Mouse (Mus musculus): Measurements from ENCODE around the gene Alkbh1. TPM values are rescaled to one million over a fixed set of nuclear protein-coding genes. Genes with fewer than 3 reads are reported as not detected.
A peak's percentile ranks its signal among the peaks of the same experiment; 100 is the strongest.

Gene Alkbh1
- polyA plus RNA-seq, 1 experiment from 2014 or later = 51.3 TPM

DNA sequence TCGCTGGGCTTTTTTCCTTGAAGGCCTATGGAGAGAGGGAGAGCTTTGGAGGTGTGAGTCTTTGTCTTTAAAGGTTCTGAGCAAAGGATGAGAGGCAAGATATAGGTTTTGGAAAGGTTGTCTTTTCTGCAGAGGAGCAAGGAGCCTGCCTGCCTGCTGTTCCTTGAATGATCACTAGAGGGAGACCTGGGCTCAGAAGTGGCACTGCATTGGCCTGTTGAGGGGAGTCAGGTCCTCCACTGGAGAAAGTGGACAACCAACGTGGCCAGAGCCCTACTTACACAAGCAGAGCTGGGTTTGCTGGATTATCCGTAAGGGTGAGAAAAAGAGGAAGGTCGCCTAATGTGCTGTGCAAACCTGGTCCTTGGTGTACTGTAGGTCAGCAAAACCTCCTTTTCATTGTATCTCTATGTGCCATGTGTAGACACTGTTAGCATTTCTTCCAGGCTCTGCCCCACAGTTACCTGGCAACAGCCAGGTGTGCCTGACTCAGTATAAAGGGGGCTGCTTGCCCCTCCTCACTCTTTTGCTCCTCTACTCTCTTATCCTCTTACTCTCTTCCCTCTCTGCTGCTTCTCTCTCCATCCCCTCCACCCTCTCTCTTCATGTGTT is 30.5 kb downstream of the Alkbh1 start:
- Histone ChIP-seq H3K4me1 (no peaks in the 10 kb centered on the region), H3K4me3 (no peak overlapping the region), H3K9me3 (no peaks in the 10 kb centered on the region), H3K27ac (replicated peaks) (no peak overlapping the region), H3K36me3 (no peaks in the 10 kb centered on the region), H3K4me2 (replicated peaks) (no peak overlapping the region), H3K9ac (replicated peaks) (no peak overlapping the region), H3K27me3 (no peaks in the 10 kb centered on the region)
- ATAC-seq (replicated peaks) = peak; percentile 70; the same call in 1 of the 2 replicates
- WGBS = 20% methylated on average over 4 of the region's 4 CpGs

DNA sequence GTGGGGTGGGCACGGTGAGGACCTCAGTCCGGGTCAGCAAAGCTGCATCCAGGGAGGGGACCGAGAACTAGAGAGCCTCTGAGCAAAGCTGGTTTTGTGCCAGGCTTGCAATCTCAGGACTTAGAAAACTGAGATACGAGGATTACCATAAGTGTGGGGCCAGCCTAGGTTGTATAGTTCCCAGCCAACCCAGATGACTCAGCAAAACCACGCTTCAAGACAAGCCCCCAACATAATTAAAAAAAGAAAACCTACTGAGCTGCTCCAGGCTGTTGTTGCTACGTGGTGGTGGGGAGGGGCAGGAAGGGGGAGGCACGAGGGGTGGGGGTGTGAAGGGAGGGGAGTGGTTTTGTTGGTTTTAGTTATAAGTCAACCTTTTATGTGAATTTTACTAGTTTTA is 32.8 kb downstream of the Alkbh1 start:
- H3K4me2 ChIP-seq (replicated peaks) = no peak overlapping the region
- no peak for ATAC-seq (replicated peaks)
- no peaks in the 10 kb centered on the region for H3K27me3 ChIP-seq
- H3K27ac ChIP-seq (replicated peaks) = no peak overlapping the region
- no peak overlapping the region for H3K9ac ChIP-seq (replicated peaks)
- H3K4me1 ChIP-seq = no peaks in the 10 kb centered on the region
- H3K4me3 ChIP-seq = no peak overlapping the region
- H3K36me3 ChIP-seq = no peaks in the 10 kb centered on the region
- 51% methylated on average over 7 of the region's 7 CpGs for WGBS
- no peaks in the 10 kb centered on the region for H3K9me3 ChIP-seq

DNA sequence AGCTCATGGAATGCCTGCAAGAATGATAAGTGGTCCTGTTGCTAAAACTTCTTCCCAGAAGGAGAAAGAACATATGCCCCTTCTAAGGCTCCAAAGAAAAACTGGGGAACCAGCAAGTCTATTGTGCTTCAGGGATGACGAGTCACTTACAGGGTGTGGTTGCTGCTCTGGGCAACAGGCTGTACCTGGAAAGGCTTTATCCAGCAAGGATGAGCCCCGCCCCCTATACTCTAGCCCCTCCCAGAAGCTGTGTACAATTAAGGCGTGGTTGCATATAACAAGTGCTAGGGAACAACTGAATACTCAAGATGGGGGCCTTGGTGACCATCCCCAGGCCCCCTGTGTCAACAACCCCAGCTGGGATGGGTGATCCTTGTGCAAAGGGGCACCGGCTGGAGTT is 34.7 kb downstream of the Alkbh1 start:
- no peaks in the 10 kb centered on the region for H3K9me3 ChIP-seq
- H3K27ac ChIP-seq (replicated peaks) = no peak overlapping the region
- no peaks in the 10 kb centered on the region for H3K4me1 ChIP-seq
- H3K36me3 ChIP-seq = no peaks in the 10 kb centered on the region
- 89% methylated on average over 4 of the region's 4 CpGs for WGBS
- no peak for ATAC-seq (replicated peaks)
- no peak overlapping the region for H3K9ac ChIP-seq (replicated peaks)
- no peaks in the 10 kb centered on the region for H3K27me3 ChIP-seq
- H3K4me3 ChIP-seq = no peak overlapping the region
- no peak overlapping the region for H3K4me2 ChIP-seq (replicated peaks)

DNA sequence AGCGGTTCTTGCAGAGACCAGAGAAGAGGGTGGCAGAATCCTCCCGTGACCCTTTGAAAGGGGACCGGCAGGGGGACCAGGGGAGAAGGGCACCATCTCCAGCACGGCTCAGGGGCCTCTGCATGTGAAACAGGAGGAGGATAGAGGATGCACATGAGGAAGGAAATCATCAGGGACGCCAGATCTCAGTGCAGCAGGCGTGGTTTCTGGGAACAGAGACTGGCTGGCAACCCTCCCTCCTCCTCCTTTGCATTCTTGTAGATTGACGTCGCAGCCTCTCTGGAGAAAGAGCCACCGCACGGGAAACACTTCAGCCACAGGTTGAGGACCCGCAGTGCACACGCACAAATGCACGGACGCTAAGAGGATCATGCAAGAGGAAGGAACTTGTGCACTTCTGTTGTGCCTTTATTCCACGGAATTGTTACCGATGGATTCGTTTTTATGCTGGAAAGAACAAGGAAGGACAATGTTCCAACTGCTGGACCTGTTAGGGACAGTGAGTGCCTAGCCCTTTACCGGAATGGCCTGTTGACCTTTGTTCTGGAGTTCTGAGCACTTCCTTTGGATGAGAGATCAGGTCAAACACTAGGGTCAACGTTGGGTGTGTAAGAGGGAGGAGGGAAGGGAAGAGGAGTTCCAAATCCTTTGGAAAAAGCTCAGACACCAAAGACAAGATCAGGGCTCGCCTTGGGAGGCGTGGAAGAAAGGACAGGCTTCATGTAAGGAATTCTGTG is 35.8 kb downstream of the Alkbh1 start:
- no peaks in the 10 kb centered on the region for H3K27me3 ChIP-seq
- 48% methylated on average over 21 of the region's 21 CpGs for WGBS
- H3K4me2 ChIP-seq (replicated peaks) = no peak overlapping the region; the same call in 1 of the 2 replicates
- H3K27ac ChIP-seq (replicated peaks) = no peak overlapping the region
- no peak overlapping the region for H3K4me3 ChIP-seq
- H3K9ac ChIP-seq (replicated peaks) = no peak overlapping the region
- H3K9me3 ChIP-seq = no peaks in the 10 kb centered on the region
- H3K36me3 ChIP-seq = no peaks in the 10 kb centered on the region
- no peaks in the 10 kb centered on the region for H3K4me1 ChIP-seq
- no peak for ATAC-seq (replicated peaks)

DNA sequence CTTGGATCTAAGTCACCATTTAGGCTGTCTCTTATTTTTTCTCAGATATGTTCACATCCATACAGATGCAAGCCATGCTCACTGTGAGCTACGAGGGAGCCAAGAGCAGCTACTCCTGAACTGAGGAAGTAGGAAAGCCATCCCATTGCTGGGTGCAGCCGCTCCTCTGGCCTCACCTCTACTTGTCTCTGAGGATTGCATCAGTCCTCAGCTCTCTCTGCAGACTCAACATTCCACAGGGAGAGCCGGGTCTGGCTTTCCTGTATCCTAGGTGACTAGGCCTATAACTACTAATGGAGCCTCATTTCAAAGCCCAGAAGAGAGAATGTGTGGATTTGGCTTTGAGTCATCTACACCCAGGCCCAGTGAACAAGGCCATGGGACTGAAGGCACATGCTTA is 38.1 kb downstream of the Alkbh1 start:
- ATAC-seq (replicated peaks) = no peak
- H3K4me1 ChIP-seq = no peaks in the 10 kb centered on the region
- no peaks in the 10 kb centered on the region for H3K9me3 ChIP-seq
- 80% methylated on average over 3 of the region's 3 CpGs for WGBS
- H3K27me3 ChIP-seq = no peaks in the 10 kb centered on the region
- H3K4me2 ChIP-seq (replicated peaks) = no peak overlapping the region
- no peaks in the 10 kb centered on the region for H3K36me3 ChIP-seq
- no peak overlapping the region for H3K4me3 ChIP-seq
- no peak overlapping the region for H3K27ac ChIP-seq (replicated peaks)
- H3K9ac ChIP-seq (replicated peaks) = no peak overlapping the region

DNA sequence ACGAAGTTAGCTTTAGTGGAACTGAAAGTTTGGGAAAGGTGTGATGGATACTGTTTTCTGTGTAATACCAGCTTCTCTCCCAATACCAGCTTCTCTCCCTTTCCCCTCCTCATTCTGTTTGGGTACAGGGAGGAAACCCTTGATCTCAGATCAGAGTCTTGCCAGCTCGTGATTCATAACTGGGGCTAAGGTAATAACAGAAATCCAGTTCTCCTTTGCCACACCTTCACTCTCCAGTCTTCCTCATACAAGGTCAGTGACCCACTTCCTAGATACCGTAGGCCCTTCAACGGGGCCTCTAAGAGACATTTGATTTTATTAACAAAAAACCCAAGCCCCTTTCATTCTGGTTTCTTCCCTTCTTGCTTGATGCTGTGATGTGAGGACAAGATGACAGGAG is 38.7 kb downstream of the Alkbh1 start:
- Histone ChIP-seq H3K4me3 (no peak overlapping the region), H3K27me3 (no peaks in the 10 kb centered on the region), H3K4me1 (no peaks in the 10 kb centered on the region), H3K36me3 (no peaks in the 10 kb centered on the region), H3K4me2 (replicated peaks) (no peak overlapping the region), H3K9ac (replicated peaks) (no peak overlapping the region), H3K27ac (replicated peaks) (no peak overlapping the region), H3K9me3 (no peaks in the 10 kb centered on the region)
- WGBS = 92% methylated on average over 4 of the region's 4 CpGs
- ATAC-seq (replicated peaks) = no peak

DNA sequence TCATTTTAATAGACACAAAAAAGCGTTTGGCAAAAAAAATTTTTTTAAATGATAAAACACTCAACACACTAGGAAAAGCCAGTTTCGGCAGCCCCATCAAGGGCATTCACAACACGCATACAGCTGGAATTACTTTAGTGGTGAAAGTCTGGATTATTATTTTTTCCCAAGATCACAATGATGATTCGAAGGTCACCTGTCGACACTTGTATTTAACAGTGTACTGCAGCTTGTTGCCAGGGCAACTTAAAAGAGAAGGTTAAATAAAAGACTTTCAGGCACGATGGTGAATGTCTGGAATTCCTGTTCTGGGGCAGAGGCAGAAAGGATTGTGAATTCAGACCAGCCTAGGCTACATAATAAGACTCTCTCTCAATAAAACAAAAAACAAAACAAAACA is 41.9 kb downstream of the Alkbh1 start:
- no peak overlapping the region for H3K4me3 ChIP-seq
- H3K4me2 ChIP-seq (replicated peaks) = no peak overlapping the region
- H3K27ac ChIP-seq (replicated peaks) = no peak overlapping the region
- H3K4me1 ChIP-seq = no peaks in the 10 kb centered on the region
- H3K36me3 ChIP-seq = no peaks in the 10 kb centered on the region
- H3K9ac ChIP-seq (replicated peaks) = no peak overlapping the region
- H3K27me3 ChIP-seq = no peaks in the 10 kb centered on the region
- no peak for ATAC-seq (replicated peaks)
- 48% methylated on average over 6 of the region's 6 CpGs for WGBS
- H3K9me3 ChIP-seq = no peaks in the 10 kb centered on the region

DNA sequence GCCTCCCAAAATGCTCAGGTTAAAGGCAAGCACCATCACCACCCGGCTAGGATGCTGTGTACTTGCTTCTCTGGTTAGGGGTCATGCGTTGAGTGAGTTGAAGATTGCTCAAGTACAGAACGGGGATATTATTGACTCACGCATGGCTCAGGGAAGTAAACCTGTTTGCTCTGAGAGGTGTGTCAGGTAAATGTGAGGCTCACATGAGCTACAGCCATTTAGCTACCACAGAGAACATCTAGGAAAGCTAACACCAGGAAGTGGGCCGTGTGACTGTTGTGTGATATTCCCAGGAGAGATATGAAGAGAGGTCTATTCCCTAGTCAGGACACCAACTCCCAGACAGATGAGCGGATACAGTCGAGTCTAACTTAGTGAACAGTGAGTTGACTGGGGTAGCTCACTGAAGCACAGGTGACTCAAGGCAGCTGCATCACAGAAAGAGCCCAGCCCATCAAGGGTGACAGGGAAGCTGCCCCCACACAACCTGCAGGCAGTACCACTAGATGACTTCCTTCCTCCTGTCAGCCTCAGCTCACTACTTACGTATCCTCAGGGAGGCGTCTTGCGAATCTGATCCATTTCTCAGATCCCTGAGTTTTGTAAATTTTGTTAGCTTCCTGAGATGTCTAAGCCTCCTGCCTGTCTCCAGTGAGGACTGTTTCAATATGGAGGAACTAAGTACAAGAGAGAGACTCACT is 44.5 kb downstream of the Alkbh1 start:
- H3K4me3 ChIP-seq = no peak overlapping the region
- no peak overlapping the region for H3K4me2 ChIP-seq (replicated peaks)
- no peaks in the 10 kb centered on the region for H3K36me3 ChIP-seq
- ATAC-seq (replicated peaks) = no peak
- no peaks in the 10 kb centered on the region for H3K4me1 ChIP-seq
- WGBS = 91% methylated on average over 10 of the region's 10 CpGs
- no peaks in the 10 kb centered on the region for H3K27me3 ChIP-seq
- no peaks in the 10 kb centered on the region for H3K9me3 ChIP-seq
- no peak overlapping the region for H3K9ac ChIP-seq (replicated peaks)
- H3K27ac ChIP-seq (replicated peaks) = no peak overlapping the region

DNA sequence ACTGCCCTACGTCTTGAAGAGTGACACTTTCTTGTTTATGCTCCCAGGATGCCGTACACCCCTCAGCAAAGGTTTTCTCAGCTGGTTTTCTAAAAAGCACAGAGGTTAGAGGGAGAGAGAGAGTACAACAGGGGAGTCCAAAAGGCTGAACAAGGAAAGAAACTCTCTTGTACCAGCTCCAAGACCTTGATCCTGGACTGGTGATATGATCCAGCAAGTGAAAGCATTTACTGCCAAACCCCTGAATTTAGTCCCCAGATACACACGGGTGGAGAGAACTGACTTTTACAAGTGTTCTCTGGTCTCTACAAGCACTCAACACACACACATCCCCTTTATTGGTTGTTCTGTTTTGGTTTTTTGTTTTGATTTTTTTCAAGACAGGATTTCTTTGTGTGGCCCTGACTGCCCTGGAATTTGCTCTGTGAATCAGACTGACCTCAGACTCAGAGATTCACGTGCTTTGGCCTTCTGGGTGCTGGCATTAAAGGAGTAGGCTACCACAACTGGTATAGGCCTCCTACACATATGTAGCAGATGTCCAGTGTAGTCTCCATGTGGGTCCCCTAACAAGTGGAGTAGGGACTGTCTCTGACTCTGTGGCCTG is 45.9 kb downstream of the Alkbh1 start:
- no peak overlapping the region for H3K27ac ChIP-seq (replicated peaks)
- H3K27me3 ChIP-seq = no peaks in the 10 kb centered on the region
- H3K4me2 ChIP-seq (replicated peaks) = no peak overlapping the region
- H3K9ac ChIP-seq (replicated peaks) = no peak overlapping the region
- no peaks in the 10 kb centered on the region for H3K4me1 ChIP-seq
- H3K9me3 ChIP-seq = no peaks in the 10 kb centered on the region
- no peak overlapping the region for H3K4me3 ChIP-seq
- no peak for ATAC-seq (replicated peaks)
- WGBS = 75% methylated on average over 4 of the region's 4 CpGs
- H3K36me3 ChIP-seq = no peaks in the 10 kb centered on the region

DNA sequence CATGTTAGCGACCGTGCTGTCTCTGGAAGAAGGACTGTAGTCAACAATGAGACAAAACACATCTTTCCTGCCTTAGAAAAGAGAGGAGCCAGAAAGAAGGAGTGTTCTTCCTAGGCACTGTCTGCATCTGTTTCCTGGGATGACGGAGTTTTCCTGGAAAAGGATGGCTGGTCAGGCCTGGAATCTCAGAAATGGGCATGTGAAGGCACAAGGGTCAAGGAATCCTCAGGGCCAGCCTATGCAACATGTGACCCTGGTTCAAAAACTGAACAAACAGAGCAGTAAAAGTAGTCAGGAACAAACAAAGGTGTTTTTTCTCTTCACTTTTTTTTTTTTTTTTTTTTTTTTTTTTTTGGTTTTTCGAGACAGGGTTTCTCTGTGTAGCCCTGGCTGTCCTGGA is 46.7 kb downstream of the Alkbh1 start:
- WGBS = 89% methylated on average over 4 of the region's 4 CpGs
- Histone ChIP-seq H3K9me3 (no peaks in the 10 kb centered on the region), H3K4me2 (replicated peaks) (no peak overlapping the region), H3K36me3 (no peaks in the 10 kb centered on the region), H3K27me3 (no peaks in the 10 kb centered on the region), H3K27ac (replicated peaks) (no peak overlapping the region), H3K9ac (replicated peaks) (no peak overlapping the region), H3K4me1 (no peaks in the 10 kb centered on the region), H3K4me3 (no peak overlapping the region)
- ATAC-seq (replicated peaks) = no peak

DNA sequence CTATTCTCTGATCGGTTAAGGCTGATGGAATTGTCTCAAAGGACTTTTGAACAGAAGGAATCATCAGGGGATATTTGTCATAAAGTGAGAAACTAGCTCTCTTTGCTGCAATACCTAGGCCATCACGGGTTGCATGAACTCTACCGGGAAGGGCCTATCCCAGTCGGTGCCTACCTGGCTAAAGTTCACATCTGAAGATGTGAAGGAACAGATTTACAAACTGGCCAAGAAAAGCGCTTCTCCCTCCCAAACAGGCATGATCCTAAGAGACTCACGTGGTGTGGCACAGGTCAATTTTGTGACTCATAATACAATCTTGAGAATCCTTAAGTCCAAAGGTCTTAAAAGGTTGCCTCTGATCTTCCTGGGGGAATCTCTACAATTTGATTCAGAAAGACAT is 49.5 kb downstream of the Alkbh1 start:
- Histone ChIP-seq H3K9me3 (no peaks in the 10 kb centered on the region), H3K27me3 (no peaks in the 10 kb centered on the region), H3K4me1 (no peaks in the 10 kb centered on the region), H3K27ac (replicated peaks) (no peak overlapping the region), H3K9ac (replicated peaks) (no peak overlapping the region), H3K4me2 (replicated peaks) (no peak overlapping the region), H3K4me3 (no peak overlapping the region), H3K36me3 (no peaks in the 10 kb centered on the region)
- ATAC-seq (replicated peaks) = no peak
- WGBS = 89% methylated on average over 6 of the region's 6 CpGs

DNA sequence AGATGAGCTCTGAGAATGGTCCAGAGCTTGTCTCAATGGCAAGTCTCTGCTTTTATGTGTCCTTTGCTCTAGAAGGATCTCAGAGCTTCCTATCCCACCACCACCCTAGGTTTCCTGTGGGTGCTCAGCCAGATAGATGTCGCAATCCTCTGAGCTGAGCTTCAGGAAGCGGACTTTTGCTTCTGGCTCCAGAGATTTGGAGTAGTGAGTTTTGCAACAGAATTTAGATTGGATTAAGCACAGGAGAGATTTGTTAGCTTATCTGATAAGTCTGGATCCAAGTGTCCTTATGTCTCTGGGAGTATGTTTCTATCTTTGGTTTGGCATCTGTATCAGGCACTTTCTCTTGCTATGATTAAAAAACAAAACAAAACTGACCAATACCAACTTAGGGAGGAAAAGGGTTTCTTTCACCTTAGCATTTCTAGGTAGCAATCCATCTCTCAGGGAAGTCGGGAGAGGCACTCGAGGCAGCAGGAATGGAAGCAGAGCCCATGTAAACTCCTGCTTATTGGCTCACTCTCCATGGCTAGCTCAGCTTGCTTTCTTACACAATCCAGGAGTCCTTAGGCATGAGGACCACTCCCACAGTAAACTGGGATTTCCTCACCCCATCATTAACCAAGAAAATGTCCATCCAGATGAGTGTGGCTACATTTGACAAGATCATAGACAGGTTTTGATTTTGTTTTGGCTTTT is 50.2 kb downstream of the Alkbh1 start:
- WGBS = 91% methylated on average over 4 of the region's 4 CpGs
- no peaks in the 10 kb centered on the region for H3K9me3 ChIP-seq
- ATAC-seq (replicated peaks) = no peak

More for the DNA sequence above, 50.2 kb downstream of the Alkbh1 start:
- Histone ChIP-seq H3K9ac (replicated peaks) (no peak overlapping the region), H3K4me2 (replicated peaks) (no peak overlapping the region), H3K4me1 (peaks cover 5% of the 10 kb centered on the region; the same call in 1 of the 2 replicates), H3K27ac (replicated peaks) (no peak overlapping the region), H3K36me3 (no peaks in the 10 kb centered on the region), H3K27me3 (no peaks in the 10 kb centered on the region), H3K4me3 (no peak overlapping the region)
